Mouse (Mus musculus) C2C12 (cell line): Measurements from ENCODE around the gene Gm3029. TPM values are rescaled to one million over a fixed set of nuclear protein-coding genes. Genes with fewer than 3 reads are reported as not detected.
"Not testable (repeated sequence)": the region's sequence is repeated elsewhere in the genome, so short reads cannot be mapped to it uniquely, and the experiment has no call there.

Experiments
- H3K27me3 ChIP-seq: one replicate; pipeline ENCODE4 v1.6.1; 2011; ENCODE audit not compliant: control insufficient read depth, insufficient read depth, insufficient read length
- H3K36me3 ChIP-seq: one replicate; pipeline ENCODE4 v1.6.1; 2011; ENCODE audit not compliant: control insufficient read depth, insufficient read depth
- H3K4me3 ChIP-seq: one replicate; pipeline ENCODE4 v1.5.1; 2011; ENCODE audit warnings: mild to moderate bottlenecking, control low read depth; ENCODE audit not compliant: poor library complexity, insufficient read depth, severe bottlenecking
- H3K79me2 ChIP-seq: one replicate; pipeline ENCODE4 v1.6.1; 2011; ENCODE audit not compliant: control insufficient read depth, insufficient read depth
- H3K79me3 ChIP-seq: one replicate; pipeline ENCODE4 v1.6.1; 2011; ENCODE audit warnings: low read depth, control low read depth
- H3ac ChIP-seq: one replicate; pipeline ENCODE3; 2011; ENCODE audit warnings: low read depth; ENCODE audit not compliant: control insufficient read depth, insufficient read length
- long read RNA-seq, 2 experiments: library from polyadenylated mRNA; unstranded; transcript quantifications; one replicate each; pipeline ENCODE4 v2.0.0; 2019 to 2020
- polyA plus RNA-seq: library from polyadenylated mRNA; unstranded; fragments of >200 nt; fragmentation: generic; extraction: Trizol; gene quantifications from one replicate; pipeline ENCODE4 v1.2.1, GENCODE M21; 2012; ENCODE audit warnings: missing spikeins

Gm3029 gene
- polyA plus RNA-seq = not detected
- long read RNA-seq, experiment 1 = 0 reads
- long read RNA-seq, experiment 2 = 0 reads

DNA sequence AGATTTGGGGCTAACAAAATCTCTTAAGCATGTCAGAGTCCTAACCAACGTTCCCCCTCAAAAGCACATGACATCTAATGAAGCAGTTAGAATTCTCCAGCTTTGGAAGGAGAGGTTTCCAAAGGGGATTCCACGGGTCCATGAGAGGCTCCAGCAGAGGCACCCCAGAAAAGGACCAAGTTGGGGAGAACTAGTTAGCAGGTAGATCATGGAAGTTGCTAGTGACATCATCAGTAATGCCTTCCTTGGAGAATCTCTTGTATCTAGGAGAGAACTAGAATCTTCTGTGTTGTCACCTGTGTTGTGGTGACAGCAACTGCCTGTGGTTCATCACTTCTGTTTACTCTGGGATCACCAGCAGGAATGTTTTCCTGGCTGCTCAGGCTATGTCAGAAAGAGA is at the start of gene Gm3029:
TSS of gene Gm3029 (plus strand) at position 301 of the 400 bp plus-strand sequence.
- not testable (repeated sequence) for H3K79me2 ChIP-seq, H3K4me3 ChIP-seq

DNA sequence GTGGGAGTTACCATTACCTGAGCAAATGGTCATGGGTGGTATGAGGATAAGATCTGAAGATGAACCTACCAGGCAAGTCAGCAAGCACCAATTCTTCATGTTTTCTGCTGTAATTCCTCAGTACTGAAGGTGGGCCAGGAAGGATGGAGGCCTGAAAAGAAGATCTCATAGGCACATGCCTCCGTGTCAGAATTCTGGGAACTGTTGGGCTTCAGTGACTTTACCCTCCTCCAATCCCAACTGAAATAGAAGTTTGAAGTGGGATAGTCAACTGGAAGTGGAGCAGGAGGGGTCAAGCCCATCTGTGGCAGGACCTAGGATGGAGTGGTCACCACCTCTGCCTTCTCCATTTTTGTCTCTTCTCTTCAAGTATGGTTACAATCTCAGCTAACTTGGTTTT is 47.7 kb upstream of the Gm3029 start, which contains the start of gene Gm2916:
TSS of gene Gm2916 (plus strand) at position 301 of the 400 bp plus-strand sequence.
- not testable (repeated sequence) for H3ac ChIP-seq, H3K27me3 ChIP-seq, H3K79me3 ChIP-seq, H3K4me3 ChIP-seq, H3K36me3 ChIP-seq, H3K79me2 ChIP-seq

More for the DNA sequence above, at the start of gene Gm3029:
- H3K36me3 ChIP-seq, H3K27me3 ChIP-seq, H3ac ChIP-seq, H3K79me3 ChIP-seq: not testable (repeated sequence)

DNA sequence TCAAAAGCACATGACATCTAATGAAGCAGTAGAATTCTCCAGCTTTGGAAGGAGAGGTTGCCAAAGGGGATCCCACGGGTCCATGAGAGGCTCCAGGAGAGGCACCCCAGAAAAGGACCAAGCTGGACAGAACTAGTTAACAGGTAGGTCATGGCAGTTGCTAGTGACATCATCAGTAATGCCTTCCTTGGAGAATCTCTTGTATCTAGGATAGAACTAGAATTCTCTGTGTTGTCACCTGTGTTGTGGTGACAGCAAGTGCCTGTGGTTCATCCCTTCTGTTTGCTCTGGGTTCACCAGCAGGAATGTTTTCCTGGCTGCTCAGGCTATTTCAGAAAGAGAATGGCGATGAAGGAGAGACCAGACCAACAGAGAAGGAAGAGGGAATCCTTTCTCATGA is 31.7 kb downstream of the Gm3029 start, which contains the start of gene Gm3095:
TSS of gene Gm3095 (plus strand) at position 301 of the 400 bp plus-strand sequence.
- H3K27me3 ChIP-seq, H3K79me2 ChIP-seq, H3K36me3 ChIP-seq, H3ac ChIP-seq, H3K79me3 ChIP-seq, H3K4me3 ChIP-seq: not testable (repeated sequence)

Other genes with a start within 250 kb of the Gm3029 start
- gene Gm3043, start 243.0 kb upstream of the Gm3029 start, polyA plus RNA-seq = not detected
- not detected for gene Gm3002, start 121.7 kb upstream of the Gm3029 start, polyA plus RNA-seq
- gene Gm3033, start 85.5 kb upstream of the Gm3029 start, polyA plus RNA-seq = not detected
- 0.07 TPM for gene Gm2916, start 47.6 kb upstream of the Gm3029 start, polyA plus RNA-seq
- gene Gm3095, start 31.8 kb downstream of the Gm3029 start, polyA plus RNA-seq = not detected
- gene Gm3099, start 66.6 kb downstream of the Gm3029 start, polyA plus RNA-seq = not detected
- not detected for gene Gm5796, start 92.2 kb downstream of the Gm3029 start, polyA plus RNA-seq
- gene Gm3115, start 152.4 kb downstream of the Gm3029 start, polyA plus RNA-seq = not detected
- gene Gm8108, start 178.8 kb downstream of the Gm3029 start, polyA plus RNA-seq = not detected
- gene Gm3127, start 233.3 kb downstream of the Gm3029 start, polyA plus RNA-seq = not detected